Mouse (Mus musculus): ENCODE results near the gene Rpl27a. TPM values are rescaled to one million over a fixed set of nuclear protein-coding genes. Genes with fewer than 3 reads are reported as not detected.

Rpl27a gene
- polyA plus RNA-seq (2016; fragmentation: Nextera tagmentation; extraction: Ambion mirVana) = 86.2 and 98.4 TPM in 2 replicates

DNA sequence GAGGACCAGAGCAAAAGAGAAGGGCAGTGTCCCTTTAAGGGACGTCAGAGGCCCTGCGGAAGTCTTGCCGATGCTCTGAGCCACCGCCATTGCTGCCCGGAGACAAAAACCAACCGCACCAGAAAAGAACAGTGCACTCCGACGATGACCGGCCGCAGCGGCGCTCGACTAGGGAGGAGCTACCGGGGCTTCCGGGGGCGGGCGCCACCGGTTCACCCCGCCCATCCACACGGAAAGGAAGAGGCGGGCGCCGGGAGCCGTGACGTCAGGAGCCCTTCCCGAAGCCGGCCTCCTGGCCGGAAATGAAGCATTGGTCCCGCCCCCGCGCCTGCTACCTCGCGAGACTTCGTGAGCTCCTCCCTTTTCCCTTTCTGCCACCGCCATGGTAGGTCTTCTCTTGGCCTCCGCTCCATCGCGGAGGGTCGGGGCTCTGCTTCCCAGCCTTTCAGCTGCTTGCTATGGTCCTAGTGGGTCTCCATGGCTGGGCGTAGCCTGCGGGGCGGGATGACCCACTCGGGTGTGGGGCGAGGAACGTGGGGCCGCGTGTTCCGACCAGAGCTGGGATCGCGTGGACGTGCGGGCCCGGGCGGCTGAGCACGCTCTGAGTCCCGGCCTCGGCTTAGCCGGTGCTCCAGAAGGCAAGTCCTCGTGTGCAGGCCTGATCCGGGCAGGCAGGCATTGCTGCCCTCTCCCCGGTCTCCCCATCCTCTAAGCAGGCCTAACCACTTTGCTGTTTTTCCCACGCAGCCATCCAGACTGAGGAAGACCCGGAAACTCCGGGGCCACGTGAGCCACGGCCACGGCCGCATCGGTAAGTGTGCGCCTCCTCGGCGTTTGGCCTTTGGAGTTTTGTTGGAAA is at the start of gene Rpl27a:
TSS of gene Rpl27a (plus strand) at position 310 of the 859 bp plus-strand sequence.
- ATAC-seq (ENCODE audit: low FRiP score) = peak; percentile 95
- Histone ChIP-seq H3K36me3 (peaks cover 33% of the 10 kb centered on the region), H3K4me3 (peak within 1 kb of the TSS; percentile 85), H3K4me1 (peaks cover 21% of the 10 kb centered on the region), H3K27me3 (no peaks in the 10 kb centered on the region), H3K9me3 (replicated peaks) (no peaks in the 10 kb centered on the region), H3K4me2 (replicated peaks) (peak within 1 kb of the TSS; percentile 92), H3K27ac (peak within 1 kb of the TSS; percentile 97), H3K9ac (peak within 1 kb of the TSS; percentile 96)
- WGBS = under 1% methylated on average over 71 of the region's 72 CpGs

DNA sequence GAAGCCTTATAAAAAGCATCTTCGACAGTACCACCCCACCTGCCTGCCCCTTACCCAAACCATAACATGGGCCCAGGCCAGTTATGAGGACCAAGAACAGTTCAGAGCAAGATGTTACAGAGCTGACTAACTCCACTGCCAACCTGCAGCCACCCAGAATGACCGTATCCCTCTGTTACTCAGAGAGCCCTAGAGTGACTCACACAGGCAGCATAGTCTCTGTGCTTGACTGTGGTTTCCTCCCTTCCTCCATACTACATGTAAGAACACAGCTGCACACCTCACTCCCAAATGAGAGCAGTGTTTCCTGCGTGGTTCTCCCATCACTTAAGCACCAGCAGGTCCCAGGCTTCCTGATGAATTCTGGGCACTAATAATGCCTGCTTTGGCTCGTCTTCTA is 48.2 kb upstream of the Rpl27a start:
- no peak for ATAC-seq (ENCODE audit: low FRiP score)
- Histone ChIP-seq H3K4me2 (replicated peaks) (no peak overlapping the region), H3K9me3 (replicated peaks) (no peaks in the 10 kb centered on the region), H3K27ac (no peak overlapping the region), H3K9ac (no peak overlapping the region), H3K4me1 (peaks cover 8% of the 10 kb centered on the region; the same call in 1 of the 2 replicates), H3K27me3 (no peaks in the 10 kb centered on the region), H3K36me3 (no peaks in the 10 kb centered on the region), H3K4me3 (no peak overlapping the region)
- 76% methylated on average over 4 of the region's 4 CpGs for WGBS

DNA sequence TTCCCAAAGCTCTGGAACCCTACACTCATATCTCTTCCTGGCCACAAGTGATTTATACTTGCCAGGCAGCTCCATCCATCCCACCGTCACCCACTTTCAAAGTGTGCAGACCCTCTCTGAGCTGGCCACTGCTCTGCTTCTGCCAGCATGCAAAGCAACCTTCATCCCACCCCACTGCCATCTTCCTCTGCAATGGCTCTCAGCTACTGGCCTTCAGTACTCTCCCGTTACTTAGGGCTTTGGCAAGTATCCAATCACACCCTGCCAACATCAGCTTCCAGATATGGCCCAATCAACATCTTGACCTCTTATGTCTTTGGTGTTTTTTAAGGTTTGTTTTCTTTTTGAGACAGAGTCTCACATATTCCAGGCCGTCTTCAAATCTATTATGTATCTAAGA is 41.0 kb upstream of the Rpl27a start:
- Histone ChIP-seq H3K27ac (no peak overlapping the region), H3K4me2 (replicated peaks) (no peak overlapping the region), H3K9me3 (replicated peaks) (no peaks in the 10 kb centered on the region), H3K4me1 (no peaks in the 10 kb centered on the region), H3K36me3 (no peaks in the 10 kb centered on the region), H3K9ac (no peak overlapping the region), H3K27me3 (no peaks in the 10 kb centered on the region), H3K4me3 (no peak overlapping the region)
- WGBS = 87% methylated on average over 3 of the region's 3 CpGs
- ATAC-seq (ENCODE audit: low FRiP score) = no peak

DNA sequence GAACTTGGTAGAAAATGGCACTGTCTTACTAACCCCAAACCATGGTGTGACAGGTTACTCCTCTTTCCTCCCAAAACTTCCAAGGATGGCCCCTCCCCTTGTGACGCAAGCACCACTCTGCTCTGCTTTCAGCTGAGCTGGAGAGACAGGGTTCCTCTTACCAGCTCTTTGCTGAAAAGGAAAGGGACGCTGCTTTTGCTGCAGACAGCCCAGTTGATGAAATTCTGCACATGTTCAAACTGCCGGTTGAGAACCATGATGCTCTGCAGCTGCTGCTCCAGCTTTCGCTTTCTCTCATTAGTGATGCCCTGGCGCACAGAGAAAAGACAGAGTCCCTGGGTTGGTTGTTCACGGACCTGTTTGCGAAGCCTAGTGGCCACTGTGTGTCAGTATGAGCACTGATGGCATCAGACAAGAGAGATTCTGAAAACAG is 38.2 kb upstream of the Rpl27a start:
- no peaks in the 10 kb centered on the region for H3K36me3 ChIP-seq
- 23% methylated on average over 7 of the region's 7 CpGs for whole genome bisulfite sequencing
- no peak overlapping the region for H3K9ac ChIP-seq
- no peak overlapping the region for H3K27ac ChIP-seq
- no peaks in the 10 kb centered on the region for H3K9me3 ChIP-seq (replicated peaks)
- H3K4me2 ChIP-seq (replicated peaks) = peak overlapping the region; percentile 31
- no peak overlapping the region for H3K4me3 ChIP-seq
- H3K27me3 ChIP-seq = no peaks in the 10 kb centered on the region
- ATAC-seq (ENCODE audit: low FRiP score) = peak; percentile 66; the same call in 1 of the 2 replicates
- H3K4me1 ChIP-seq = no peaks in the 10 kb centered on the region

GRCm38 (mm10) chr7:109484221-109484620 is 34.7 kb upstream of the Rpl27a start:
- no peak for ATAC-seq (ENCODE audit: low FRiP score)

GRCm38 (mm10) chr7:109492616-109493318 is 26.2 kb upstream of the Rpl27a start:
- no peaks in the 10 kb centered on the region for H3K9me3 ChIP-seq (replicated peaks)
- peaks cover 11% of the 10 kb centered on the region; the same call in 1 of the 2 replicates for H3K4me1 ChIP-seq
- no peak overlapping the region for H3K27ac ChIP-seq
- 56% methylated on average over 18 of the region's 18 CpGs for WGBS
- H3K9ac ChIP-seq = no peak overlapping the region
- H3K27me3 ChIP-seq = peaks cover 13% of the 10 kb centered on the region; the same call in 1 of the 2 replicates
- H3K4me2 ChIP-seq (replicated peaks) = peak overlapping the region; percentile 45
- H3K36me3 ChIP-seq = no peaks in the 10 kb centered on the region
- H3K4me3 ChIP-seq = peak overlapping the region; percentile 23; the same call in 1 of the 2 replicates
- ATAC-seq (ENCODE audit: low FRiP score) = peak; percentile 36; the same call in 1 of the 2 replicates

More at GRCm38 (mm10) chr7:109484221-109484620, 34.7 kb upstream of the Rpl27a start:
- no peak overlapping the region for H3K27ac ChIP-seq
- no peak overlapping the region for H3K4me3 ChIP-seq
- no peaks in the 10 kb centered on the region for H3K4me1 ChIP-seq
- H3K4me2 ChIP-seq (replicated peaks) = no peak overlapping the region
- H3K27me3 ChIP-seq = no peaks in the 10 kb centered on the region
- no peak overlapping the region for H3K9ac ChIP-seq
- 65% methylated on average over 5 of the region's 5 CpGs for WGBS
- no peaks in the 10 kb centered on the region for H3K9me3 ChIP-seq (replicated peaks)
- no peaks in the 10 kb centered on the region for H3K36me3 ChIP-seq

DNA sequence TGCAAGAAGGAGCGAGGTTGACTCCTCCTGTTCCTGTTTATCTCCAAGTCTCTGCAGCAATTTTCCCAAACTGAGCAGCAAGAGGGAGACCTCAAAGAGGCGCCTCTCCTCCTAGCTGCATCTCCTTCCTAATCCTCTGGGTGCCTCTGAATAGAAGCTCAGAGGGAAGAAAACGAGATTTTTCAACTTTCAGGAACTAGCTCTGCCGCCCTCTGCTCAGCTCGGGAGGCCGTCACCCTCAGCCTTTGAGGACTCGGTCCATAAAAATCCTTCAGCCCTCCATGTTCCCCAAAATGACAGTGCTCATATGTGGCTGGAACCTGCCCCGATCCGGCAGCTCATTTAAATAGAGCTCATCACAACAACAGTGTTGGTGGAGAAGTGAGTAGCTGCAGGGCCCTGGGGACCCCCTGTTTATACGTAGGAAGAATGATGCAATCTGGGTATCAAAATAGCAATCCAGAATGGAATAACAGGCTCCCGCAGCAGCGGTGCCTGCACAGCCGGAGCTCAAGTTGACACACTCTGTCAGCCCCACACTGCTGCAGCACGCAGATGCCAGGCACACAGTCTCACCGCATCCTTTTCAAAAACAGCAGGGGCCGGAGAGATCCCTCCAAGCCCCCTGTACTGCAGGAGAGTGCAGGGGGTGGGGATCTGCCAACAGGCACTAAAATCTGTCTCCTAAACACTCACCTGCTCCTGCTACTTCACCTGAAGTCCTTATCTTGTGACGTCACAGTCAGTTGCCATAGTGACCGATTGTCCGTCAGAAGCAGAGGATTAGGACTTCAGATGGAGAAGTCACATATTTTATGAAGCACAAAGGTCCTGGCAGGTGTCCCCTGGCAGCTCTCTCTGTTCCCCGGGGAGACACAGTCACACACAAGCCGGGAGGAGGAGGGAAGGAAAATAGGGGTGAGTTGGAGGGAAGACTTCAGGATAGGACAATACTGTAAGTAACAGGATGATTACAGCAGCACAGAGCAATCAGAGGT is 25.3 kb upstream of the Rpl27a start:
- ATAC-seq (ENCODE audit: low FRiP score) = peak; percentile 55
- 11% methylated on average over 21 of the region's 21 CpGs for WGBS
- H3K36me3 ChIP-seq = no peaks in the 10 kb centered on the region
- H3K9ac ChIP-seq = no peak overlapping the region; the same call in none of the 2 replicates
- peaks cover 13% of the 10 kb centered on the region; the same call in 1 of the 2 replicates for H3K27me3 ChIP-seq
- peaks cover 11% of the 10 kb centered on the region; the same call in 1 of the 2 replicates for H3K4me1 ChIP-seq
- H3K27ac ChIP-seq = no peak overlapping the region
- peak overlapping the region; percentile 45 for H3K4me2 ChIP-seq (replicated peaks)
- peak overlapping the region; percentile 23 for H3K4me3 ChIP-seq
- no peaks in the 10 kb centered on the region for H3K9me3 ChIP-seq (replicated peaks)

DNA sequence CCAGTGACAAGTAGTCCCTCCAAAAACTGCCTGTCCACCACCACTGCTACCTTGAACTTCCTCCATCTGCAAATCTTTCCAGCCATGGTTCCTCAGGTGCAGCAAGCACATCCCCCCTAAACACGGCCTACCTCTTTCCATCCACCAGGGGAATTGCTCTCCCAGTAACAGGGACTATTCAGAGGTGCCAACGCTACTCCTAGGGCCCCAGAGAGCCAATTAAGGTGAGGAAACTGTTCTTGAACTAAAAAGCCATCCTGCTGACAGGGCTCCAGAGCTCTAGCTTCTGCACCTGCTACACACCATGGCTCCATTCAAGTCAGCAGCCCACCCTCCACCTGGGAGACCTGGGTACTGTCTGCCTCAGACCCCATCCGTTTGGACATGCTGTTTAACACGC is 21.4 kb upstream of the Rpl27a start:
- Histone ChIP-seq H3K27me3 (peaks cover 11% of the 10 kb centered on the region; the same call in 1 of the 2 replicates), H3K4me2 (replicated peaks) (no peak overlapping the region), H3K36me3 (no peaks in the 10 kb centered on the region), H3K9ac (no peak overlapping the region), H3K4me3 (no peak overlapping the region), H3K27ac (no peak overlapping the region), H3K9me3 (replicated peaks) (no peaks in the 10 kb centered on the region), H3K4me1 (peaks cover 11% of the 10 kb centered on the region; the same call in 1 of the 2 replicates)
- 56% methylated on average over 4 of the region's 4 CpGs for WGBS
- peak; percentile 19; the same call in 1 of the 2 replicates for ATAC-seq (ENCODE audit: low FRiP score)

- peak; percentile 43; the same call in 1 of the 2 replicates for ATAC-seq (ENCODE audit: low FRiP score)
- Histone ChIP-seq H3K27me3 (no peaks in the 10 kb centered on the region), H3K36me3 (no peaks in the 10 kb centered on the region), H3K9ac (no peak overlapping the region), H3K4me3 (no peak overlapping the region), H3K4me1 (peaks cover 10% of the 10 kb centered on the region), H3K4me2 (replicated peaks) (peak overlapping the region; percentile 24; the same call in 1 of the 2 replicates), H3K27ac (no peak overlapping the region), H3K9me3 (replicated peaks) (no peaks in the 10 kb centered on the region)
- WGBS = 7% methylated on average over 8 of the region's 8 CpGs
These were observed 11.8 kb upstream of the Rpl27a start for GRCm38 (mm10) chr7:109507119-109507518.

DNA sequence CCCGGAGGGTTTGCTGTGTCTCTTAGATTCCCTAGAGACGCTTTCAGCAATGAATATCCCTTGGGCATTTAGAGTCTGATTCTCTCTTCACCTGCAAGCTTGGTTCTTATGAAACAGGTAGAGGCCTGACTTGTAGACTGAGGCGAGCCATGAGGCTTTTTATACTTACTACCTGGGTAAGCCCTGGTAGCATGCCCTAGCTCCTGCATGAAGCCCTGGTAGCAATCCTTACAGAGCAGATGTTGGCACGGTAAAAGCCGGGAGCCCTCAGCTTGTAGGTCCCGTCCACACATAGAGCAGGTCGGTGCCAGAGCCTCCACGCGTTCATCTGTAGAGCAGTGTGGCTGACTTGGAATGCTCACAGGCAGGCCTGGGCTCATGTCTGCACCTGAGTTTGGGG is 11.4 kb upstream of the Rpl27a start:
- H3K4me1 ChIP-seq = peaks cover 10% of the 10 kb centered on the region
- H3K4me2 ChIP-seq (replicated peaks) = peak overlapping the region; percentile 24; the same call in 1 of the 2 replicates
- ATAC-seq (ENCODE audit: low FRiP score) = no peak
- H3K27ac ChIP-seq = no peak overlapping the region
- no peaks in the 10 kb centered on the region for H3K27me3 ChIP-seq
- H3K9ac ChIP-seq = no peak overlapping the region
- 43% methylated on average over 9 of the region's 9 CpGs for WGBS
- H3K9me3 ChIP-seq (replicated peaks) = no peaks in the 10 kb centered on the region
- no peak overlapping the region for H3K4me3 ChIP-seq
- H3K36me3 ChIP-seq = no peaks in the 10 kb centered on the region

GRCm38 (mm10) chr7:109508034-109508433 is 10.9 kb upstream of the Rpl27a start, which contains the start of gene Trim66:
Gene Trim66 (minus strand): TSS chr7:109508134.
- Histone ChIP-seq H3K9me3 (replicated peaks) (no peaks in the 10 kb centered on the region), H3K4me3 (no peak within 1 kb of the TSS), H3K27me3 (no peaks in the 10 kb centered on the region), H3K9ac (no peak within 1 kb of the TSS), H3K27ac (no peak within 1 kb of the TSS), H3K4me2 (replicated peaks) (peak within 1 kb of the TSS; percentile 24; the same call in 1 of the 2 replicates), H3K36me3 (no peaks in the 10 kb centered on the region), H3K4me1 (peaks cover 10% of the 10 kb centered on the region)
- ATAC-seq (ENCODE audit: low FRiP score) = no peak
- 80% methylated on average over 4 of the region's 4 CpGs for WGBS
